Mouse (Mus musculus) cortical plate, adult 2 months (tissue): Measurements from ENCODE around the gene Cmss1. TPM values are rescaled to one million over a fixed set of nuclear protein-coding genes. Genes with fewer than 3 reads are reported as not detected.

Source experiments
- H3K27ac ChIP-seq: fragments of 200-500 bp; 2 replicates; pipeline ENCODE4 v1.5.1; 2012; ENCODE audit warnings: low read length, control low read depth, inconsistent platforms; ENCODE audit not compliant: insufficient read depth
- H3K4me1 ChIP-seq: fragments of 200-500 bp; 2 replicates; pipeline ENCODE4 v1.6.1; 2011; ENCODE audit warnings: low read length; ENCODE audit not compliant: control insufficient read depth, insufficient read depth
- H3K4me3 ChIP-seq: fragments of 200-500 bp; 2 replicates; pipeline ENCODE4 v1.5.1; 2011; ENCODE audit warnings: mild to moderate bottlenecking, low read length, control low read depth; ENCODE audit not compliant: insufficient read depth
- CTCF ChIP-seq: fragments of 200-500 bp; IDR thresholded peaks from 2 replicates; pipeline ENCODE4 v1.5.1; 2011; ENCODE audit warnings: mild to moderate bottlenecking, control low read depth, low read length; ENCODE audit not compliant: insufficient read depth; ENCODE audit errors: extremely low read depth
- POLR2A ChIP-seq: fragments of 200-500 bp; IDR thresholded peaks from 2 replicates; pipeline ENCODE4 v1.6.1; 2011; ENCODE audit warnings: mild to moderate bottlenecking, low read length, control low read depth; ENCODE audit not compliant: insufficient read depth; ENCODE audit errors: extremely low read depth
- polyA plus RNA-seq: library from polyadenylated mRNA; depleted of rRNA; stranded (reverse); fragments of >200 nt; gene quantifications from 2 replicates; pipeline ENCODE4 v1.2.3, GENCODE M21; 2012

The Cmss1 gene
- polyA plus RNA-seq, 1 experiment, result 9.5 TPM

DNA sequence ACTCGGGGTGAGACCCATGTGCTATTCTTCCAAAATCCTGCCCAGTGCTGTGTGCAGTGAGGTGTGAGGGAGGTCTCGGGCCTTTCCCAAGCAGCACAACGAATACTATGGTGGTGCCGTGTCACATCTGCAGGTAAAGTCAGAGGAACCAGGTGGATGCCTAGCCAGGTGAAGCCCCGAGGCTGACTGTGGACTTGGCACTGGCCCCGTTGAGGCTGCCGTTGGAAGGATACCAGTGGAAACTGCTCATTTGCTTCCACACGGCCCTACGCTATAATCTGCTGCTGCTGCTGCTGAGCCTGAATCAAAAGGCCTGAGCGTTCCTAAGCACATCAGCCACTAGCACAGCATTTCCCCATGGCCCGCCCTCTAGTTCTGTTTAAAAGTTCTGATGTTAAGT is 167.5 kb downstream of the Cmss1 start:
- Histone ChIP-seq H3K4me1 (no peaks in the 10 kb centered on the region), H3K4me3 (no peak overlapping the region), H3K27ac (no peak overlapping the region)
- TF ChIP-seq CTCF (no peak), POLR2A (no peak)

DNA sequence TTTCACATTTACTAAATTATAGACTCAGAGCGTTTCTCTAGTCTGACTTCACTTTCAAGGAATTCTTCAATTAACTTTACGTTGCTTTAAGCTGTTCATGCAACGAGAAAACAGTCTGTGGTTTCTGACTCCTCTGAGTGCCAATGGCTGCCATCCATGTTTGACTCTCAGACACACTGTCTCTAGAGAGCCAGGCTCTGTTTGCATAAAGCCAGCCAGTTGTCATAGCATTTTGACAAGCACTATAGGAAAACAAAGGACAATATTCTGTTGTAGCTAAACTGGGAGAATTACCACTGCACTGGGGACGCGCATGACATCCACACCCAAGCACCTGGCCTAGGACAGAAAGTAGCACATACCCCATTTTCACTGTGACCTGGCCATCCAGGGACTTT is 168.4 kb downstream of the Cmss1 start:
- H3K27ac ChIP-seq, result no peak overlapping the region
- no peak overlapping the region for H3K4me3 ChIP-seq
- H3K4me1 ChIP-seq, result no peaks in the 10 kb centered on the region
- TF ChIP-seq POLR2A (no peak), CTCF (no peak)

DNA sequence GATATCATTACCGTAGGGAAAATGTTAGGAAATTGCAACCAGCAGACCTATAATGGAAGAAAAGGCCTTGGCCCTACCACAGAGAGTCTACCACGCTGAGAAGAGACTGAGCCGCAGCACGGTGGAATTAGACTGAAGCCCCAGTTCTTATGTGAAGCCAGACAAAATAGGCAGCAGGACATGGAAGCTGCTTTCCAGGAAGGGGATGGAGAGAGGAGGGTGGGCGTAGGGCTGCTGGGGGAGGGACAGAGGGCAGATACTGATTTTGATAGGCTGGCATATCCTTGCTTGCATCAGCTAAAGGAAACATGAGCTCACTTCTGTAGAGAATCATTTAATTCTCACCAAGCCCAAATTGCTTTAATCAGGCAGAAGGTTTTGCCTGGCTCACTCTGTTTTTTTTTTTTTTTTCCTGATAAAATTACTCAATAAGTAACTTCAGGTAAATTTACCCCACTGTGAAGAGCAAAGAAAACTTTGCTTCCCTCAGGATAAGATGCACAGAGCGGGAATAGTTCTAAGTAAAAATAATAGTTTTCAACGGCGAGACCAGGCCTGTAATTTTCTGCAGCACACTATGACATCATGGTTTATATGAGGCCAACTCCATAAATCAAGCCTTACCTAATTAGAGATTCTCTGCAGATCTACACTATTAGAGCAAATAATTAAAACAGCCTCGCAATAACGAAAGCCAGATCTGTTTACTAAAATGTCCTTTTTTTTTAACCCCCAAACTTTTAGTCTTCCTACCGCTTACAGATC is 169.0 kb downstream of the Cmss1 start:
- Histone ChIP-seq H3K4me3 (no peak overlapping the region), H3K4me1 (no peaks in the 10 kb centered on the region), H3K27ac (no peak overlapping the region)
- TF ChIP-seq POLR2A (no peak), CTCF (no peak)

DNA sequence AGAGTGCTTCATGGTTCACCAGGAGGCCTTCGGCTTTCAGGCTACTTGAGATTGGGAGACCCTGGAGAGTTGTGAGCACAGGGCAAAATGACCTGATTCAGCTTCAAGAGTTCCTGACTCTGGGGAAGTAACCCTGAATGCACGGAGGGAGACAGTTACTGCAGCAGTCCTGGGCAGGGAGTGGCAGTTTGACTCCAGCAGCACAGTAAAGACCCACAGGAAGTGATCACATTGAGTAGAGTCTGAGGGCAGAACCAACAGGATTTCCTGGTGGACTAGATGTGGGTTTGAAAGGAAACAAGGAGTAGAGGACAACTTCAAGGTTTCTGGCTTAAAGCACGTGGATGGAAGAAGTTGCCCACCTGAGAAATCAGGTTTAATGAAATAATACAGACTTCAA is 172.0 kb downstream of the Cmss1 start:
- Histone ChIP-seq H3K4me1 (no peaks in the 10 kb centered on the region), H3K4me3 (no peak overlapping the region), H3K27ac (no peak overlapping the region)
- no peak for TF ChIP-seq POLR2A
- TF ChIP-seq CTCF, result no peak

DNA sequence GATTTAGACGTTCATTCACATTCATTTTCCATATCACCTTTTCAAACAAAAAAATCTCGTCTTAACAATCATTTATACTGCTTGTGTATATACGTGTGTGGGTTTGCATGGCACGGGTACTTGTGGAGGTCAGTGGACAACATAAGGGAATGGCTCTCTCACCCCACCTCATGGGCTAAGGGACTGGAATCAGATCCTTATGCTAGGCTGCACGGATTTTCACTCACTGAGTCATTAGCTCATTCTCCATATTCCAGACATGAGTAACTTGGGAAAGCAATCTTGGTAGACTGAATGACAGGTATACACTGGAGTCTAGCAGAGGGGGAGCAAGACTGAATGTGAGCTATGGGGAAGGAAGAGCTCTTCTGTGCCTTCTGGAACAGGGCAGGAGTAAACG is 173.0 kb downstream of the Cmss1 start:
- no peak for TF ChIP-seq POLR2A
- no peak for TF ChIP-seq CTCF
- Histone ChIP-seq H3K4me3 (no peak overlapping the region), H3K4me1 (no peaks in the 10 kb centered on the region), H3K27ac (no peak overlapping the region)

DNA sequence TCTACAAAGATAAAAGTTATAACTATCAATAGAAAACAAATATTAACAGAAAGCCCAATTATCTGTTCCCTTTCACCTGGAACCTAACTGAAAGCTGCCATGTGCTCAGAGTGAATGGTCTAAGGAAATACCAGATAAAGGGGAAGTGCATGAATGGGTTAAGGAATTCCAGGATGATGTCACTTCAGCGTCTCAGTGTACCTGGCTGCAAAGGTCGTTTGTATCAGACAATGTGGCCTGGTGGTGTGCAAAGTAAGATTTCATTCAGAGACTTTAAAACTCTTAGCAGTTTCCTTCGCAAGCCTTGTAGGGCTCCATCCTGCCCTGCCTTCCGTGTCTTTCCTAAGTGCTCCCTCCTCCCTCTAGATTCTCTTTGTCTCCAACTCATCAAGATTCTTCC is 173.5 kb downstream of the Cmss1 start:
- Histone ChIP-seq H3K27ac (no peak overlapping the region), H3K4me3 (no peak overlapping the region), H3K4me1 (no peaks in the 10 kb centered on the region)
- TF ChIP-seq CTCF (no peak), POLR2A (no peak)

DNA sequence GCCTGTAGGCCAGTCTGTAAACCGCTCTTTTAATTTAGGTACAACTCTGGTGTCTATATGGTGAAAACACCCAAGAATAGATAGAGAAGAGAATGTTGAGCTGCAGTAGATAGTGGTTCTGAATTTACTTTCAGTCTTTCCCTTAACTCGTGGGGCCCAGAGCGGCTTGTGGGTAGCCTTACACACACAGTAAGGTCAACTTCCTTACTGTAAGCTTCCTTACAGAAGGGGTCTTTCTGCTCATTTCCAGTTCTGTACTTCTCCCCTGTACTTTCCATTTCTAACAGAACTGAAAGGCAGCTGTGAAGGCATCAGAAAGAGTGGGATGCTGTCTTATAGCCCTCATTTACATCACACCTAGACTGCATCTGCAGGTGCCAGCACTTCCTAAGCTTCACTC is 175.4 kb downstream of the Cmss1 start:
- no peak for TF ChIP-seq POLR2A
- no peak for TF ChIP-seq CTCF
- Histone ChIP-seq H3K4me3 (no peak overlapping the region), H3K27ac (no peak overlapping the region)

DNA sequence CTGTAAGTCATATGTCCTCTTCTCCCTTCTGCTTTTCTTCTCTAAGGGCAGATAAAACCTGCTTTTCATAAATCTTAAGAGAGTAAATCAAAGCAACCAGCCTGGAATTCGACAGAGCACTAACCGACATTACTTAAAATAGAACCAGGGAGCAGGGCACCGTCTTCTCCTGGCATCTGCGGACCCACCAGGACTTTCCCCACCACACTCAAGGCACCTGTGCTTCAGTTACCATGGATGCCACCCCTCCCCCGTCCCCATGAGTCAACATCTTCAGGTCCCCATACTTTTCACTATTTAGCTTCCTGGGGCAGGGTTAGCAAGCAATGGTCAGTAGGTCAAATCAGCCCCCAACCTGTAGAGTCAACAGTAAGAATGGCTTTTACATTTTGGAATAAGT is 177.7 kb downstream of the Cmss1 start:
- Histone ChIP-seq H3K4me1 (no peaks in the 10 kb centered on the region), H3K4me3 (no peak overlapping the region), H3K27ac (no peak overlapping the region)
- TF ChIP-seq POLR2A (no peak), CTCF (no peak)

More for the DNA sequence above, 175.4 kb downstream of the Cmss1 start:
- no peaks in the 10 kb centered on the region for H3K4me1 ChIP-seq

DNA sequence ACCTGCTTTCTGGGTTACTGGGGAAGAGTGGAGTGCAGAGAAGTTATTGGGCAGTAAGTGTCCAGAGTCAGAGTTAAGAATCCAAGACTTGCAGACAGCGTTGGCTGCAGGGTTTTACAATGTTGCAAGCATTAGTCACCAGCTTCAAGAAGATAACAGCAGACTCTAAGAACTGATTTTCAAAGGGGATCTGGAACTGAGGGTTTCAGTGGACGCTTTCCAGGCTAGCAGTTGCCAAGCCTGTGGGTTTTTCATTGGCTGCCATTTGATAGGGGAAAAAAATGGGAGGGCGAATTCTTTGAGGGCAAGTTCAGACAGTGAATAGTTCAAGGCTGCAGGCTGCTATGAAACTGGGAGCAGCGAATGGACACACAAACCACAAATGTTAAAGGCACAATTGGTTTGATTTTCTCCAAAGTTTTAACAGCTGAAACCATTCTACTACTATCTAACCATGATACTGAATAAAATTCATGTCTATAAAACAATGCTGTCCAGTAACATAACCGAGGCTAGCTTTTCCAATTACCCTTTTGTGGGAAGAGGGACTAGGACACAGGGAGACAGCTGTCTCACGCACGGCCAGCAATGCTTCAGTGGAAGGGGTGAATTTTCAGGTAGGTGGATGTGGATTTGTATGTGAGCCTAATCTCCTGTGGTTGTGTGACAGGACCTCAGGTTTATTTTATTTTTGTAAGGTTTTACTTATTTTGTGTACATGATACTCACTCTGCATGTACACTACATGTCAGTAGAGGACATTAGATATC is 179.0 kb downstream of the Cmss1 start:
- TF ChIP-seq POLR2A, result no peak
- no peak for TF ChIP-seq CTCF
- no peak overlapping the region for H3K27ac ChIP-seq
- H3K4me3 ChIP-seq, result no peak overlapping the region
- H3K4me1 ChIP-seq, result no peaks in the 10 kb centered on the region

DNA sequence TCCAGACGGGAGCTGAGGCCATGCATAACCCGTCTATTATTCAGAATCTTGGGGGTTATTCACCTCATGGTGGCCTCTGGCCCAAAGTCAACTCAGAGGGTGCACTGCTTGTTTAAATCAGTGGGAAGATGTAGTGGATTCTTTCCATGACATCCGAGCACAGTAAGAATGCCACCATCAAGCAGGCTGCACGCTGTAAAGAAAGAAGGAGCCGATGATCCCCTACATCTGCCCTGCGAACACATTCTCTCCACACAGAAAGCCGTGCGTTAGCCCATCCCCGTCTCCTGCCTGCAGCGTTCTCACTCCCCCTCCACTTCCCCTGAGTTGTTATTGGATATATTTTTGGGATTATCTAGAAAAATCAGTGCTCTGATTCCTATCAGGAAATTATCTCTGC is 180.0 kb downstream of the Cmss1 start:
- no peak for TF ChIP-seq CTCF
- TF ChIP-seq POLR2A, result no peak
- no peak overlapping the region for H3K4me3 ChIP-seq
- no peak overlapping the region for H3K27ac ChIP-seq

More for the DNA sequence above, 180.0 kb downstream of the Cmss1 start:
- no peaks in the 10 kb centered on the region for H3K4me1 ChIP-seq
